Mouse (Mus musculus) liver, postnatal 0 days (tissue): ENCODE data around the gene Anks1.

ENCODE experiments used
- CTCF ChIP-seq: sonication (generic); IDR thresholded peaks from 2 replicates; pipeline ENCODE4 v1.5.1; 2016; ENCODE audit warnings: antibody characterized with exemption, low read depth
- EP300 ChIP-seq: IDR thresholded peaks from 2 replicates; pipeline ENCODE4 v1.6.1; 2016; ENCODE audit warnings: antibody characterized with exemption, low read depth, mild to moderate bottlenecking

GRCm38 (mm10) chr17:27935091-27935490 lies 26.0 kb downstream of the Anks1 start:
- TF ChIP-seq CTCF (no peak), EP300 (no peak)
